Mouse (Mus musculus) stomach, postnatal 0 days (tissue): ENCODE measurements around the gene Syn2.

Source experiments
- CTCF ChIP-seq: IDR thresholded peaks from 2 replicates; pipeline ENCODE4 v1.5.1; 2016; ENCODE audit warnings: antibody characterized with exemption, low read depth, mild to moderate bottlenecking, moderate library complexity
- EP300 ChIP-seq: optimal IDR thresholded peaks from 2 replicates; pipeline ENCODE3; 2016; ENCODE audit warnings: antibody characterized with exemption

DNA sequence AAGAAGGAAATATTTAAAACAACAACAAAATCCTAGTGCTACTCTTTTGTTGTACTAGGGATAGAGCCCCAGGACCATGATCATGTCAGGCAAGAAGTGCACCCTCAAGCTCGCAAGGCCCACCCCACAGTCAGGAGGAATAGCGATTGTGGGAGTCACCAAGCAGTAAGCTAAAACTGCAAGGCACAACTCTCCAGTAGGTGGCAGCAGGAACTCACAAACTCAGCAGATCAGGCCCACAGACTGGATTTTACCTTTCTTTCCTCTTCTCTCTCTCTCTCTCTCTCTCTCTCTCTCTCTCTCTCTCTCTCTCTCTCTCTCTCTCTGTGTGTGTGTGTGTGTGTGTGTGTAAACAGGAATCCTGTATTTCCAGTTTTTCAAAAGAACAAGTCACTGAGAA, 92.8 kb downstream of the Syn2 start:
- TF ChIP-seq CTCF (peak; percentile 94), EP300 (no peak)
